Mouse (Mus musculus): ENCODE results near the gene Bcl2.

DNA sequence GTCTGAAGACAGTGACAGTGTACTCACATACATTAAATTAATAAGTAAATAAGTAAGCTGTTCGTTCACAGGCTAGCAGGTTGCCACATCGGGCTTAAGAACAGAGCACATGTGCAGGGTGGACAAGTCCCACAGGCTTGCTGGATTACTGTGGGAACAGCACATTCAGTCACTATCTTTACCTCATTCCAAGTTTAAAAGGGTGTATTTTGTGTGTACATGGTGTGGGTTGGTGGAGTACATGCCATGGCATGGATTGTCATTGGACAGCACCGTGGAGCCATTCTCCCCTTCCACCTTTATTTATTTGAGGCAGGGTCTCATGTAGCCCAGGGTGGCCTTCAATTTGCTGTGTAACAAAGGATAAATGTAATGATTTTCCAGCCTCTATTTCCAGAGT, 2.1 kb upstream of the Bcl2 start:
- no peak for TF ChIP-seq CTCF (IDR thresholded peaks at IDR 0.05; ENCODE audit: low read depth)
- no peak for TF ChIP-seq EP300 (IDR thresholded peaks at IDR 0.05; ENCODE audit: low read depth)

Measured in heart, postnatal 0 days (tissue).